In the genomic region with DNA sequence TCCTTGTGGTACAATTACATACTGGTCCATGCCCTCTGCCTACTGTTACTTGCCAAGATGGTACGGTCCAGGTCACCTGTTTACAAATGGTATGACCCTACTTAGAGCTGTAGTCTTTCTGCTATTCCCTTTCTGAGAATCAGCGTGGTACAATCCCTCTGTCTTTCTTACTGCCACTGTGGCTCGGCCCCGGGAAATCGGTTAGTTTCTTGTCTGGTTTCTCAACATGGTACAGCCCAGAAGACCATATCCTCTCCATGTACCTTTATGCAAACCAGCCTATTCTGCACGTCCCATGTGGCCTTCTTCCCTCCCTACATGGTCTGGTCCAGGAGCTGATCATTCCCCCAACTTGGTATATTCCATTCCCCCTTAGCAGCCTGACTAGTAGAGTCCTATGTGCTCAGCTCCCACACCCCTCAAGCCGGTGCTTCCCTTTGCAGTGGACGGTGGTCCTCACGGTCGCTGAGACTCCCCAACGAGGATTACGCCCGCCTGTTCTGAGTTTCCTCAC, we compare ENCODE assay signal across 7 mouse cellular contexts. TPM values are rescaled to one million over a fixed set of nuclear protein-coding genes. Genes with fewer than 3 reads are reported as not detected.
DNase-seq lines count a peak whose midpoint lies in the region; ATAC-seq and TF ChIP-seq lines count a peak whose summit lies in the region.

No protein-coding gene starts in this region.

- ATAC-seq in Patski = peak; percentile 4
- peak; percentile 57 for ATAC-seq in hindbrain, embryonic 13.5 days (ENCODE audit: low FRiP score)

- H3K36me3 ChIP-seq in hindbrain, embryonic 13.5 days = no peaks in the 10 kb centered on the region

- POLR2A ChIA-PET in Patski (lab: Charles Lee) = interaction anchor here (1.4 to 3.3 kb wide), 2 partner anchors 14 to 20 kb away, joined by 3 to 17 read pairs; a partner anchor contains a TSS

- peaks cover 21% of the 10 kb centered on the region for H3K4me1 ChIP-seq in cerebellum, adult 2 months (ENCODE audit: control insufficient read depth, insufficient read depth, low read length)
- peaks cover 88% of the 10 kb centered on the region for H3K4me1 ChIP-seq in hindbrain, embryonic 13.5 days (replicated peaks)

- H3K27ac ChIP-seq in cerebellum, adult 2 months (ENCODE audit: insufficient read depth, low read length) = peak overlapping the region; percentile 87
- H3K27ac ChIP-seq in hindbrain, embryonic 13.5 days = peak overlapping the region; percentile 94

- under 1% methylated on average over 13 of the region's 13 CpGs for WGBS in cerebellum, adult 2 months
- under 1% methylated on average over 13 of the region's 13 CpGs for WGBS in hindbrain, embryonic 13.5 days

- in situ Hi-C loops in Patski (cut with MboI; ENCODE audit: low pct_unique_long_range_greater_than_20kb) = loop anchor here (25.0 kb wide), 1 partner anchor 842 kb away; a partner anchor contains a TSS

- H3K9ac ChIP-seq in hindbrain, embryonic 13.5 days = peak overlapping the region; percentile 71

- TF ChIP-seq POLR2A in cerebellum, adult 2 months (IDR thresholded peaks at IDR 0.05; ENCODE audit: borderline replicate concordance, insufficient read depth, low read length) = peak; percentile 85

- no peaks in the 10 kb centered on the region for H3K27me3 ChIP-seq in Patski
- H3K27me3 ChIP-seq in cerebellum, adult 2 months (ENCODE audit: control insufficient read depth, insufficient read depth, low read length) = no peaks in the 10 kb centered on the region
- peaks cover 11% of the 10 kb centered on the region for H3K27me3 ChIP-seq in hindbrain, embryonic 13.5 days

- TF ChIP-seq CTCF in Patski (IDR thresholded peaks at IDR 0.05) = no peak
- no peak for TF ChIP-seq CTCF in cerebellum, adult 2 months (IDR thresholded peaks at IDR 0.05; ENCODE audit: borderline replicate concordance, insufficient read depth, low read depth, low read length)

- DNase-seq in Patski (ENCODE audit: low read depth, low spot score) = no peak
- peak; percentile 78 to 86 for DNase-seq in cerebellum, adult 2 months
- DNase-seq in frontal cortex, postnatal 10 days (ENCODE audit: low spot score in 2 of 2) = peak; percentile 74 to 89
- peak; percentile 89 for DNase-seq in left cerebral cortex, adult 11 months (ENCODE audit: low spot score)
- DNase-seq in lung, postnatal 36 days = peak; percentile 83
- peak; percentile 75 for DNase-seq in right cerebral cortex, postnatal 25 days

- H3K4me3 ChIP-seq in cerebellum, adult 2 months (replicated peaks; ENCODE audit: insufficient read depth, low read depth, low read length) = peak overlapping the region; percentile 75
- peak overlapping the region; percentile 58 for H3K4me3 ChIP-seq in hindbrain, embryonic 13.5 days

- CTCF ChIA-PET in Patski (lab: Charles Lee) = interaction anchor here (1.8 to 4.9 kb wide), 2 partner anchors 14 to 21 kb away, joined by 6 to 31 read pairs; a partner anchor contains a TSS

- peak overlapping the region; percentile 97 for H3K4me2 ChIP-seq in hindbrain, embryonic 13.5 days

- H3K9me3 ChIP-seq in hindbrain, embryonic 13.5 days = no peaks in the 10 kb centered on the region

RNA-seq across cellular contexts. Expression of a gene that starts 0.8 kb away (rescaled TPM):
- polyA plus RNA-seq in Patski (2021) = 73.2 TPM
- 222 and 239 TPM in 2 replicates for polyA plus RNA-seq in cerebellum, adult 2 months (2012; rRNA removed)
- 2.9 and 3.6 TPM in 2 replicates for polyA plus RNA-seq in hindbrain, embryonic 13.5 days (2015; fragmentation: Nextera tagmentation; extraction: Ambion mirVana)

RNA-seq across cellular contexts. Expression of a gene that starts 4.5 kb away (rescaled TPM):
- 43.7 TPM for polyA plus RNA-seq in Patski (2021)
- 164 and 166 TPM in 2 replicates for polyA plus RNA-seq in cerebellum, adult 2 months (2012; rRNA removed)
- 38.5 and 41.6 TPM in 2 replicates for polyA plus RNA-seq in hindbrain, embryonic 13.5 days (2015; fragmentation: Nextera tagmentation; extraction: Ambion mirVana)

RNA-seq across cellular contexts. Expression of a gene that starts 9.9 kb away (rescaled TPM):
- polyA plus RNA-seq in Patski (2021) = 4.4 TPM
- 0.29 and 0.64 TPM in 2 replicates for polyA plus RNA-seq in cerebellum, adult 2 months (2012; rRNA removed)
- 0.40 and 0.86 TPM in 2 replicates for polyA plus RNA-seq in hindbrain, embryonic 13.5 days (2015; fragmentation: Nextera tagmentation; extraction: Ambion mirVana)

RNA-seq across cellular contexts. Expression of a gene that starts 11.2 kb away (rescaled TPM):
- polyA plus RNA-seq in Patski (2021) = 807 TPM
- polyA plus RNA-seq in cerebellum, adult 2 months (2012; rRNA removed) = 350 and 359 TPM in 2 replicates
- polyA plus RNA-seq in hindbrain, embryonic 13.5 days (2015; fragmentation: Nextera tagmentation; extraction: Ambion mirVana) = 626 and 633 TPM in 2 replicates

RNA-seq across cellular contexts. Expression of a gene that starts 13.7 kb away (rescaled TPM):
- 28.0 TPM for polyA plus RNA-seq in Patski (2021)
- polyA plus RNA-seq in cerebellum, adult 2 months (2012; rRNA removed) = 27.7 and 29.3 TPM in 2 replicates
- 24.1 and 25.0 TPM in 2 replicates for polyA plus RNA-seq in hindbrain, embryonic 13.5 days (2015; fragmentation: Nextera tagmentation; extraction: Ambion mirVana)

Comparison
In these comparisons a context has a peak if more than half of its experiments do, and no peak if none do; other contexts are left out.
1. RNA of a gene that starts 0.8 kb away (polyA plus RNA-seq): 222 to 239 TPM in cerebellum, adult 2 months and 73.2 TPM in Patski (single experiment); 2.9 to 3.6 TPM in hindbrain, embryonic 13.5 days; every median in the first group is over 10 times any median in the second.